In the genomic region with DNA sequence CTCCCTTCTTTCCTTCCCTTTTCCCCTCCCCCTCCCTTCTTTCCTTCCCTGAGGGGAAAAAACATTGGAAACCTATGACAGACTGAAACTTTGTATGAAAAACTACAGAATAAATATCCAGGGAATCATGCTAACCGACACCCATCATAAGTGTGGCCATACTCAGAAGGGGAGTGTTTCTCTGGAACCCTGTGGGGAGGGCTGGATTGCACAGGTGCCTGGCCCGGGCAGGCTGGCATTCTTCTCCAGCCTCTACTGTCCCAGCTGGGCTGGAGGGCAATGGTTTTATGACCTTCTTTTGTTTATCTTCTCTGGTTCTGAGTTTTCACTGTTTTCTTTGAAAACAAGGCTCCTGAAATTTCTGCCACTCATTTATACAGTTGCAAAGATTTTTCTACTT, we compare ENCODE assay signal across 28 mouse cellular contexts.
"Had no signal": no experiment of that assay in that cellular context is flagged by ENCODE, and none has a peak within 500 bp of the region (broad histone marks: within the 10 kb centered on the region; RNA-seq: fewer than 3 reads in every experiment).

No protein-coding gene starts in this region.

- H3K9me3 ChIP-seq: embryonic facial prominence, embryonic 10.5 days; embryonic facial prominence, embryonic 12.5 days; embryonic facial prominence, embryonic 13.5 days; embryonic facial prominence, embryonic 15.5 days; forebrain, embryonic 10.5 days; forebrain, embryonic 12.5 days; forebrain, embryonic 15.5 days had no signal

- H3K9ac ChIP-seq: embryonic facial prominence, embryonic 12.5 days; embryonic facial prominence, embryonic 13.5 days; embryonic facial prominence, embryonic 15.5 days; forebrain, embryonic 12.5 days; forebrain, embryonic 13.5 days; forebrain, embryonic 15.5 days; forebrain, postnatal 0 days had no signal

- H3K27me3 ChIP-seq: embryonic facial prominence, embryonic 12.5 days; embryonic facial prominence, embryonic 15.5 days; forebrain, embryonic 12.5 days; forebrain, embryonic 13.5 days; forebrain, embryonic 15.5 days had no signal

- H3K4me2 ChIP-seq: embryonic facial prominence, embryonic 12.5 days; embryonic facial prominence, embryonic 13.5 days; embryonic facial prominence, embryonic 15.5 days; forebrain, embryonic 12.5 days; forebrain, embryonic 13.5 days; forebrain, embryonic 15.5 days had no signal

- H3K4me1 ChIP-seq: embryonic facial prominence, embryonic 15.5 days; forebrain, embryonic 12.5 days; forebrain, embryonic 15.5 days had no signal

- ATAC-seq: forebrain, embryonic 14.5 days; forebrain, embryonic 16.5 days; forebrain, postnatal 0 days had no signal

- H3K27ac ChIP-seq: embryonic facial prominence, embryonic 10.5 days; embryonic facial prominence, embryonic 12.5 days; embryonic facial prominence, embryonic 13.5 days; embryonic facial prominence, embryonic 15.5 days; forebrain, embryonic 10.5 days; forebrain, embryonic 12.5 days; forebrain, embryonic 13.5 days; forebrain, embryonic 15.5 days; gastrocnemius, adult 2 months had no signal

- H3K4me3 ChIP-seq: embryonic facial prominence, embryonic 10.5 days; embryonic facial prominence, embryonic 12.5 days; embryonic facial prominence, embryonic 13.5 days; embryonic facial prominence, embryonic 15.5 days; erythroblast, embryonic 14.5 days; forebrain, embryonic 10.5 days; forebrain, embryonic 12.5 days; forebrain, embryonic 13.5 days; forebrain, embryonic 15.5 days; gastrocnemius, adult 2 months had no signal

- DNase-seq: cerebellum, adult 18-20 months; cerebellum, adult 2 months; cerebellum, adult 8-10 months; cerebellum, adult 9-10 months; cerebellum, adult 9-11 months; cerebellum, postnatal 10 days; cerebellum, postnatal 14 days; cerebellum, postnatal 25 days; cerebellum, postnatal 36 days; embryo, embryonic 11 days; forebrain, postnatal 0 days; gastrocnemius, adult 2 months; gastrocnemius, postnatal 10 days; gastrocnemius, postnatal 14 days; gastrocnemius, postnatal 25 days; gastrocnemius, postnatal 36 days; heart, adult 18-20 months had no signal

- H3K36me3 ChIP-seq: embryonic facial prominence, embryonic 10.5 days; embryonic facial prominence, embryonic 12.5 days; embryonic facial prominence, embryonic 13.5 days; embryonic facial prominence, embryonic 15.5 days; forebrain, embryonic 10.5 days; forebrain, embryonic 12.5 days; forebrain, embryonic 15.5 days had no signal
